Mouse (Mus musculus) thymus, postnatal 0 days (tissue): Measurements from ENCODE around the gene Lipi. TPM values are rescaled to one million over a fixed set of nuclear protein-coding genes. Genes with fewer than 3 reads are reported as not detected.

Experiments
- DNase-seq: peaks from one replicate; pipeline ENCODE4 v3.0.0-alpha.2; 2015; ENCODE audit warnings: low spot score
- polyA plus RNA-seq: library from polyadenylated mRNA; unstranded; fragments of >200 nt; fragmentation: Nextera tagmentation; extraction: Ambion mirVana; gene quantifications from 2 replicates; pipeline ENCODE4 v1.2.1, GENCODE M21; 2015

Gene Lipi
- polyA plus RNA-seq, result not detected in 2 replicates

GRCm38 (mm10) chr16:75585961-75586360 is at the start of gene Lipi:
Gene Lipi (minus strand): TSS chr16:75586061.
- no peak for DNase-seq

- DNase-seq, result no peak
Observed at GRCm38 (mm10) chr16:75627862-75628261, 42.0 kb upstream of the Lipi start.

- peak; percentile 44 for DNase-seq
Observed at GRCm38 (mm10) chr16:75617651-75618349, 31.9 kb upstream of the Lipi start.

- DNase-seq, result no peak
Observed at GRCm38 (mm10) chr16:75612561-75612960, 26.7 kb upstream of the Lipi start.

- DNase-seq, result peak; percentile 15
Observed at GRCm38 (mm10) chr16:75606415-75606814, 20.6 kb upstream of the Lipi start.

GRCm38 (mm10) chr16:75593501-75594183 is 7.8 kb upstream of the Lipi start:
- DNase-seq, result peak; percentile 7

- peak; percentile 56 for DNase-seq
Observed at GRCm38 (mm10) chr16:75592671-75593500, 7.0 kb upstream of the Lipi start, which contains the start of gene Rbm11. Gene Rbm11 (plus strand): TSS chr16:75592844.

- DNase-seq, result peak; percentile 2
Observed at GRCm38 (mm10) chr16:75586466-75586865, 605 bp upstream of the Lipi start.

GRCm38 (mm10) chr16:75582279-75582678 is 3.6 kb downstream of the Lipi start:
- no peak for DNase-seq

GRCm38 (mm10) chr16:75562910-75563309 is 23.0 kb downstream of the Lipi start:
- DNase-seq, result no peak

GRCm38 (mm10) chr16:75545310-75545709 is 40.6 kb downstream of the Lipi start:
- no peak for DNase-seq

GRCm38 (mm10) chr16:75537784-75538565 is 47.9 kb downstream of the Lipi start:
- no peak for DNase-seq

GRCm38 (mm10) chr16:75531705-75532104 is 54.2 kb downstream of the Lipi start:
- no peak for DNase-seq

- no peak for DNase-seq
Observed at GRCm38 (mm10) chr16:75496568-75496967, 89.3 kb downstream of the Lipi start.

Other genes starting within 250 kb of the Lipi start
- gene Rbm11, start 6.8 kb upstream of the Lipi start, polyA plus RNA-seq, result 0.15 and 0.25 TPM in 2 replicates
- gene Hspa13, start 181.0 kb upstream of the Lipi start, polyA plus RNA-seq, result 11.0 and 11.9 TPM in 2 replicates